Mouse (Mus musculus) lung, postnatal 10 days (tissue): ENCODE data around the gene Lgals3bp.

Experiments
- DNase-seq: peaks from one replicate; pipeline ENCODE4 v3.0.0; 2021

Lgals3bp gene

GRCm38 (mm10) chr11:118401760-118402280 lies at the start of gene Lgals3bp:
Lgals3bp (minus strand) TSS chr11:118402092.
- peak; percentile 85 for DNase-seq

- DNase-seq = no peak
These were observed 49.3 kb upstream of the Lgals3bp start for GRCm38 (mm10) chr11:118451211-118451610.

GRCm38 (mm10) chr11:118448385-118448784 lies 46.5 kb upstream of the Lgals3bp start:
- no peak for DNase-seq

- no peak for DNase-seq
These were observed 45.5 kb upstream of the Lgals3bp start for GRCm38 (mm10) chr11:118447346-118447745.

GRCm38 (mm10) chr11:118445843-118446242 lies 44.0 kb upstream of the Lgals3bp start:
- peak; percentile 77 for DNase-seq

GRCm38 (mm10) chr11:118443201-118443970 lies 41.5 kb upstream of the Lgals3bp start:
- peak; percentile 87 for DNase-seq

- peak; percentile 30 for DNase-seq
These were observed 40.8 kb upstream of the Lgals3bp start for GRCm38 (mm10) chr11:118442691-118443090.

GRCm38 (mm10) chr11:118438665-118439414 lies 36.9 kb upstream of the Lgals3bp start:
- DNase-seq = peak; percentile 60

- DNase-seq = peak; percentile 72
These were observed 34.6 kb upstream of the Lgals3bp start for GRCm38 (mm10) chr11:118436471-118436935.

GRCm38 (mm10) chr11:118434093-118434492 lies 32.2 kb upstream of the Lgals3bp start:
- no peak for DNase-seq

GRCm38 (mm10) chr11:118433398-118433868 lies 31.5 kb upstream of the Lgals3bp start:
- peak; percentile 75 for DNase-seq

- DNase-seq = no peak
These were observed 29.4 kb upstream of the Lgals3bp start for GRCm38 (mm10) chr11:118431100-118431948.

GRCm38 (mm10) chr11:118430291-118430885 lies 28.5 kb upstream of the Lgals3bp start:
- DNase-seq = no peak

- peak; percentile 68 for DNase-seq
These were observed 27.2 kb upstream of the Lgals3bp start for GRCm38 (mm10) chr11:118428944-118429709.

- peak; percentile 51 for DNase-seq
These were observed 26.6 kb upstream of the Lgals3bp start for GRCm38 (mm10) chr11:118428460-118428868.

GRCm38 (mm10) chr11:118427986-118428385 lies 26.1 kb upstream of the Lgals3bp start, which contains the start of gene C1qtnf1:
C1qtnf1 (plus strand) TSS chr11:118428203.
- DNase-seq = peak; percentile 58

- DNase-seq = no peak
These were observed 25.4 kb upstream of the Lgals3bp start for GRCm38 (mm10) chr11:118427266-118427779.

GRCm38 (mm10) chr11:118426765-118427164 lies 24.9 kb upstream of the Lgals3bp start:
- DNase-seq = no peak

GRCm38 (mm10) chr11:118424621-118425335 lies 22.9 kb upstream of the Lgals3bp start:
- peak; percentile 65 for DNase-seq
